Comparison of ENCODE assay signal across 8 mouse cellular contexts in genomic region chr9:114368471-114368858, GRCm38 (mm10). TPM values are rescaled to one million over a fixed set of nuclear protein-coding genes. Genes with fewer than 3 reads are reported as not detected.
DNase-seq lines count a peak whose midpoint lies in the region; ATAC-seq and TF ChIP-seq lines count a peak whose summit lies in the region.

No protein-coding gene starts in this region.

- no peak overlapping the region for H3K27ac ChIP-seq in forebrain, embryonic 16.5 days (ENCODE audit: low read length)
- H3K27ac ChIP-seq in liver, embryonic 16.5 days (ENCODE audit: low read length), result no peak overlapping the region

- H3K4me3 ChIP-seq in erythroblast, embryonic 14.5 days (replicated peaks), result peak overlapping the region; percentile 51
- no peak overlapping the region for H3K4me3 ChIP-seq in C2C12 (ENCODE audit: insufficient read depth, poor library complexity, severe bottlenecking)
- peak overlapping the region; percentile 59 for H3K4me3 ChIP-seq in forebrain, embryonic 16.5 days (replicated peaks; ENCODE audit: low read length)
- H3K4me3 ChIP-seq in liver, embryonic 16.5 days (ENCODE audit: low read depth, low read length), result peak overlapping the region; percentile 55

- WGBS in forebrain, embryonic 16.5 days, result 9% methylated on average over 12 of the region's 12 CpGs
- 10% methylated on average over 12 of the region's 12 CpGs for WGBS in liver, embryonic 16.5 days (ENCODE audit: insufficient replicate concordance)

- peak overlapping the region; percentile 70 for H3K9ac ChIP-seq in forebrain, embryonic 16.5 days (replicated peaks; ENCODE audit: low read depth, low read length)
- H3K9ac ChIP-seq in liver, embryonic 16.5 days (ENCODE audit: low read depth, low read length), result peak overlapping the region; percentile 31; the same call in 1 of the 2 replicates

- no peak for DNase-seq in ovary, postnatal 14 days (ENCODE audit: low spot score)
- no peak for DNase-seq in adipocyte (ENCODE audit: low spot score)
- no peak for DNase-seq in cerebellum, postnatal 14 days

- TF ChIP-seq CTCF in C2C12 (IDR thresholded peaks at IDR 0.05; ENCODE audit: control insufficient read depth, insufficient read depth, insufficient read length), result no peak

- no peaks in the 10 kb centered on the region for H3K79me2 ChIP-seq in C2C12 (ENCODE audit: control insufficient read depth, insufficient read depth)

- H3K36me3 ChIP-seq in erythroblast, embryonic 14.5 days (ENCODE audit: control insufficient read depth), result no peaks in the 10 kb centered on the region
- H3K36me3 ChIP-seq in C2C12 (ENCODE audit: control insufficient read depth, insufficient read depth), result no peaks in the 10 kb centered on the region
- H3K36me3 ChIP-seq in forebrain, embryonic 16.5 days (ENCODE audit: control insufficient read depth, insufficient read depth), result no peaks in the 10 kb centered on the region
- no peaks in the 10 kb centered on the region for H3K36me3 ChIP-seq in liver, embryonic 16.5 days (ENCODE audit: control insufficient read depth, insufficient read depth)

- peaks cover 12% of the 10 kb centered on the region for H3K27me3 ChIP-seq in erythroblast, embryonic 14.5 days (ENCODE audit: control insufficient read depth)
- no peaks in the 10 kb centered on the region for H3K27me3 ChIP-seq in C2C12 (ENCODE audit: control insufficient read depth, insufficient read depth, insufficient read length)
- no peaks in the 10 kb centered on the region for H3K27me3 ChIP-seq in forebrain, embryonic 16.5 days (replicated peaks; ENCODE audit: control insufficient read depth, insufficient read depth, low read length)
- H3K27me3 ChIP-seq in liver, embryonic 16.5 days (ENCODE audit: control insufficient read depth, insufficient read depth, low read depth, low read length), result no peaks in the 10 kb centered on the region; the same call in 1 of the 2 replicates

- peak overlapping the region; percentile 24 for H3ac ChIP-seq in C2C12 (ENCODE audit: control insufficient read depth, insufficient read length, low read depth)

- peak overlapping the region; percentile 94 for H3K4me2 ChIP-seq in forebrain, embryonic 16.5 days (ENCODE audit: low read length)
- H3K4me2 ChIP-seq in liver, embryonic 16.5 days (ENCODE audit: low read depth, low read length), result peak overlapping the region; percentile 72

- H3K4me1 ChIP-seq in erythroblast, embryonic 14.5 days (ENCODE audit: control insufficient read depth), result peaks cover 9% of the 10 kb centered on the region; the same call in 1 of the 2 replicates
- H3K4me1 ChIP-seq in forebrain, embryonic 16.5 days (replicated peaks; ENCODE audit: control insufficient read depth, insufficient read depth, low read length), result peaks cover 6% of the 10 kb centered on the region
- H3K4me1 ChIP-seq in liver, embryonic 16.5 days (ENCODE audit: control insufficient read depth, low read depth, low read length), result no peaks in the 10 kb centered on the region

- no peak for ATAC-seq in erythroblast, adult 5-6 weeks (replicated peaks; ENCODE audit: low FRiP score, poor library complexity, severe bottlenecking)
- peak; percentile 47 for ATAC-seq in forebrain, embryonic 16.5 days
- ATAC-seq in liver, embryonic 16.5 days (ENCODE audit: low read depth), result no peak

- H3K9me3 ChIP-seq in erythroblast, embryonic 14.5 days (ENCODE audit: control insufficient read depth, low read length), result no peaks in the 10 kb centered on the region
- no peaks in the 10 kb centered on the region for H3K9me3 ChIP-seq in forebrain, embryonic 16.5 days (ENCODE audit: control insufficient read depth, low read length)
- H3K9me3 ChIP-seq in liver, embryonic 16.5 days (replicated peaks; ENCODE audit: control insufficient read depth, low read length), result no peaks in the 10 kb centered on the region

- H3K79me3 ChIP-seq in C2C12 (ENCODE audit: low read depth), result no peaks in the 10 kb centered on the region

TF ChIP-seq in C2C12, 6 proteins besides CTCF, POLR2A, EP300 and RAD21:
- TF ChIP-seq MAX (IDR thresholded peaks at IDR 0.05) (no peak), USF1 (IDR thresholded peaks at IDR 0.05; ENCODE audit: low read depth) (no peak), FOSL1 (IDR thresholded peaks at IDR 0.05; ENCODE audit: insufficient read depth, low read length, poor library complexity, severe bottlenecking) (no peak), CEBPB (IDR thresholded peaks at IDR 0.05; ENCODE audit: low read depth) (no peak), MYOG (IDR thresholded peaks at IDR 0.05; ENCODE audit: control insufficient read depth, extremely low read depth, insufficient read length) (no peak), MYOD1 (IDR thresholded peaks at IDR 0.05; ENCODE audit: control insufficient read depth, insufficient read length, low read depth) (no peak)

RNA-seq across cellular contexts. Expression of gene Crtap, which starts 22.0 kb away (rescaled TPM):
- polyA plus RNA-seq in erythroblast, embryonic 14.5 days (2012), result 0.11 and 0.14 TPM in 2 replicates
- 1.5 and 13.4 TPM in 2 replicates for total RNA-seq in erythroblast, adult 5-6 weeks (2015; ENCODE audit: low replicate concordance)
- total RNA-seq in erythroblast, adult 5-6 weeks (2017; ENCODE audit: low replicate concordance), result 3.2 and 3.5 TPM in 2 replicates
- polyA plus RNA-seq in C2C12 (2012; fragmentation: generic; extraction: Trizol), result 116 TPM
- polyA plus RNA-seq in forebrain, embryonic 16.5 days (2015; fragmentation: Nextera tagmentation; extraction: Ambion mirVana), result 19.9 and 22.8 TPM in 2 replicates
- 17.8 and 18.2 TPM in 2 replicates for polyA plus RNA-seq in liver, embryonic 16.5 days (2015; fragmentation: Nextera tagmentation; extraction: Ambion mirVana)

RNA-seq across cellular contexts. Expression of gene Glb1, which starts 32.4 kb away (rescaled TPM):
- 0.10 and 0.13 TPM in 2 replicates for polyA plus RNA-seq in erythroblast, embryonic 14.5 days (2012)
- total RNA-seq in erythroblast, adult 5-6 weeks (2015; ENCODE audit: low replicate concordance), result 5.0 and 15.9 TPM in 2 replicates
- total RNA-seq in erythroblast, adult 5-6 weeks (2017; ENCODE audit: low replicate concordance), result 1.4 and 2.4 TPM in 2 replicates
- 21.1 TPM for polyA plus RNA-seq in C2C12 (2012; fragmentation: generic; extraction: Trizol)
- 23.3 and 23.4 TPM in 2 replicates for polyA plus RNA-seq in forebrain, embryonic 16.5 days (2015; fragmentation: Nextera tagmentation; extraction: Ambion mirVana)
- polyA plus RNA-seq in liver, embryonic 16.5 days (2015; fragmentation: Nextera tagmentation; extraction: Ambion mirVana), result 14.2 and 18.5 TPM in 2 replicates

RNA-seq across cellular contexts. Expression of gene Tmppe, which starts 32.4 kb away (rescaled TPM):
- polyA plus RNA-seq in erythroblast, embryonic 14.5 days (2012), result 0.02 TPM in 1 of 2 replicates, not detected in the other
- total RNA-seq in erythroblast, adult 5-6 weeks (2015; ENCODE audit: low replicate concordance), result not detected in 2 replicates
- total RNA-seq in erythroblast, adult 5-6 weeks (2017; ENCODE audit: low replicate concordance), result 2.2 and 2.4 TPM in 2 replicates
- 2.5 TPM for polyA plus RNA-seq in C2C12 (2012; fragmentation: generic; extraction: Trizol)
- polyA plus RNA-seq in forebrain, embryonic 16.5 days (2015; fragmentation: Nextera tagmentation; extraction: Ambion mirVana), result 7.0 and 9.2 TPM in 2 replicates
- 2.3 and 2.7 TPM in 2 replicates for polyA plus RNA-seq in liver, embryonic 16.5 days (2015; fragmentation: Nextera tagmentation; extraction: Ambion mirVana)

RNA-seq across cellular contexts. Expression of gene Bcl2a1c, which starts 38.5 kb away (rescaled TPM):
- polyA plus RNA-seq in erythroblast, embryonic 14.5 days (2012), result not detected in 2 replicates
- total RNA-seq in erythroblast, adult 5-6 weeks (2015; ENCODE audit: low replicate concordance), result not detected in 2 replicates
- not detected in 2 replicates for total RNA-seq in erythroblast, adult 5-6 weeks (2017; ENCODE audit: low replicate concordance)
- polyA plus RNA-seq in C2C12 (2012; fragmentation: generic; extraction: Trizol), result not detected
- not detected in 2 replicates for polyA plus RNA-seq in forebrain, embryonic 16.5 days (2015; fragmentation: Nextera tagmentation; extraction: Ambion mirVana)
- polyA plus RNA-seq in liver, embryonic 16.5 days (2015; fragmentation: Nextera tagmentation; extraction: Ambion mirVana), result not detected in 2 replicates

Comparison
In these comparisons a context has a peak if more than half of its experiments do, and no peak if none do; other contexts are left out.
1. RNA of gene Crtap, which starts 22.0 kb away (polyA plus RNA-seq): 116 TPM in C2C12 (single experiment), 19.9 to 22.8 TPM in forebrain, embryonic 16.5 days and 17.8 to 18.2 TPM in liver, embryonic 16.5 days; 0.11 to 0.14 TPM in erythroblast, embryonic 14.5 days; every median in the first group is over 10 times any median in the second.
2. RNA of gene Glb1, which starts 32.4 kb away (polyA plus RNA-seq): 23.3 to 23.4 TPM in forebrain, embryonic 16.5 days, 21.1 TPM in C2C12 (single experiment) and 14.2 to 18.5 TPM in liver, embryonic 16.5 days; 0.10 to 0.13 TPM in erythroblast, embryonic 14.5 days; every median in the first group is over 10 times any median in the second.